Mouse (Mus musculus): ENCODE data around the gene Pot1b. TPM values are rescaled to one million over a fixed set of nuclear protein-coding genes. Genes with fewer than 3 reads are reported as not detected.

The Pot1b gene
- 7.6 and 7.9 TPM in 2 replicates for polyA plus RNA-seq (2014; fragmentation: Nextera tagmentation; extraction: Ambion mirVana)

- Histone ChIP-seq H3K9ac (peak within 1 kb of the TSS; percentile 71), H3K9me3 (ENCODE audit: low read depth, low read length) (no peaks in the 10 kb centered on the region), H3K27me3 (ENCODE audit: insufficient read depth, low read length) (no peaks in the 10 kb centered on the region), H3K27ac (ENCODE audit: low read depth) (peak within 1 kb of the TSS; percentile 26; the same call in 1 of the 2 replicates), H3K4me1 (ENCODE audit: insufficient read depth) (no peaks in the 10 kb centered on the region), H3K4me2 (peak within 1 kb of the TSS; percentile 73), H3K36me3 (ENCODE audit: insufficient read depth) (peaks cover 7% of the 10 kb centered on the region; the same call in 1 of the 2 replicates), H3K4me3 (ENCODE audit: low read depth, low read length) (peak within 1 kb of the TSS; percentile 69)
- TF ChIP-seq CTCF (IDR thresholded peaks at IDR 0.05; ENCODE audit: low read depth), result peak; percentile 12; the same call in 1 of the 2 replicates
- DNase-seq (peak; percentile 100), ATAC-seq (ENCODE audit: insufficient read depth) (peak; percentile 99)
- WGBS, result under 1% methylated on average over 36 of the region's 37 CpGs
These were observed at the start of gene Pot1b for GRCm38 (mm10) chr17:55711984-55712811. Pot1b (minus strand) TSS chr17:55712628.

- no peak overlapping the region for H3K4me3 ChIP-seq (ENCODE audit: low read depth, low read length)
- no peaks in the 10 kb centered on the region for H3K27me3 ChIP-seq (ENCODE audit: insufficient read depth, low read length)
- no peak overlapping the region for H3K27ac ChIP-seq (ENCODE audit: low read depth)
- H3K4me2 ChIP-seq, result no peak overlapping the region
- no peaks in the 10 kb centered on the region for H3K4me1 ChIP-seq (ENCODE audit: insufficient read depth)
- no peak overlapping the region for H3K9ac ChIP-seq
- 67% methylated on average over 2 of the region's 2 CpGs for WGBS
- H3K36me3 ChIP-seq (ENCODE audit: insufficient read depth), result no peaks in the 10 kb centered on the region
- no peak for ATAC-seq (ENCODE audit: insufficient read depth)
- no peak for DNase-seq
- no peaks in the 10 kb centered on the region for H3K9me3 ChIP-seq (ENCODE audit: low read depth, low read length)
- no peak for TF ChIP-seq CTCF (IDR thresholded peaks at IDR 0.05; ENCODE audit: low read depth)
These were observed 38.7 kb upstream of the Pot1b start for GRCm38 (mm10) chr17:55751170-55751569.

- Histone ChIP-seq H3K36me3 (ENCODE audit: insufficient read depth) (no peaks in the 10 kb centered on the region), H3K27me3 (ENCODE audit: insufficient read depth, low read length) (no peaks in the 10 kb centered on the region), H3K4me1 (ENCODE audit: insufficient read depth) (no peaks in the 10 kb centered on the region), H3K9ac (no peak within 1 kb of the TSS), H3K4me3 (ENCODE audit: low read depth, low read length) (no peak within 1 kb of the TSS), H3K27ac (ENCODE audit: low read depth) (no peak within 1 kb of the TSS), H3K9me3 (ENCODE audit: low read depth, low read length) (no peaks in the 10 kb centered on the region), H3K4me2 (no peak within 1 kb of the TSS)
- DNase-seq (no peak), ATAC-seq (ENCODE audit: insufficient read depth) (no peak)
- 46% methylated on average over 2 of the region's 2 CpGs for WGBS
- no peak for TF ChIP-seq CTCF (IDR thresholded peaks at IDR 0.05; ENCODE audit: low read depth)
These were observed 37.4 kb upstream of the Pot1b start, which contains the start of gene Adgre4 for GRCm38 (mm10) chr17:55749786-55750185. Adgre4 (plus strand) TSS chr17:55749984.

GRCm38 (mm10) chr17:55736675-55737074, 24.2 kb upstream of the Pot1b start:
- 68% methylated on average over 1 of the region's 1 CpGs for WGBS
- Histone ChIP-seq H3K9ac (no peak overlapping the region), H3K36me3 (ENCODE audit: insufficient read depth) (no peaks in the 10 kb centered on the region), H3K4me3 (ENCODE audit: low read depth, low read length) (no peak overlapping the region), H3K27ac (ENCODE audit: low read depth) (no peak overlapping the region), H3K9me3 (ENCODE audit: low read depth, low read length) (no peaks in the 10 kb centered on the region), H3K27me3 (ENCODE audit: insufficient read depth, low read length) (no peaks in the 10 kb centered on the region), H3K4me1 (ENCODE audit: insufficient read depth) (no peaks in the 10 kb centered on the region), H3K4me2 (no peak overlapping the region)
- no peak for ATAC-seq (ENCODE audit: insufficient read depth)
- no peak for DNase-seq
- no peak for TF ChIP-seq CTCF (IDR thresholded peaks at IDR 0.05; ENCODE audit: low read depth)

- H3K4me2 ChIP-seq, result no peak overlapping the region
- no peak for ATAC-seq (ENCODE audit: insufficient read depth)
- H3K36me3 ChIP-seq (ENCODE audit: insufficient read depth), result no peaks in the 10 kb centered on the region
- no peaks in the 10 kb centered on the region for H3K27me3 ChIP-seq (ENCODE audit: insufficient read depth, low read length)
- H3K4me1 ChIP-seq (ENCODE audit: insufficient read depth), result no peaks in the 10 kb centered on the region
- H3K9ac ChIP-seq, result no peak overlapping the region
- DNase-seq, result no peak
- H3K9me3 ChIP-seq (ENCODE audit: low read depth, low read length), result no peaks in the 10 kb centered on the region
- H3K4me3 ChIP-seq (ENCODE audit: low read depth, low read length), result no peak overlapping the region
- H3K27ac ChIP-seq (ENCODE audit: low read depth), result no peak overlapping the region
- 65% methylated on average over 2 of the region's 2 CpGs for WGBS
- TF ChIP-seq CTCF (IDR thresholded peaks at IDR 0.05; ENCODE audit: low read depth), result no peak
These were observed 13.8 kb upstream of the Pot1b start for GRCm38 (mm10) chr17:55726193-55726592.

- H3K9me3 ChIP-seq (ENCODE audit: low read depth, low read length), result no peaks in the 10 kb centered on the region
- no peaks in the 10 kb centered on the region for H3K27me3 ChIP-seq (ENCODE audit: insufficient read depth, low read length)
- no peak overlapping the region for H3K9ac ChIP-seq
- no peak overlapping the region for H3K4me3 ChIP-seq (ENCODE audit: low read depth, low read length)
- DNase-seq, result no peak
- H3K27ac ChIP-seq (ENCODE audit: low read depth), result no peak overlapping the region
- H3K4me2 ChIP-seq, result no peak overlapping the region
- no peak for TF ChIP-seq CTCF (IDR thresholded peaks at IDR 0.05; ENCODE audit: low read depth)
- H3K36me3 ChIP-seq (ENCODE audit: insufficient read depth), result no peaks in the 10 kb centered on the region
- no peaks in the 10 kb centered on the region for H3K4me1 ChIP-seq (ENCODE audit: insufficient read depth)
- no peak for ATAC-seq (ENCODE audit: insufficient read depth)
- 66% methylated on average over 2 of the region's 2 CpGs for WGBS
These were observed 9.8 kb upstream of the Pot1b start for GRCm38 (mm10) chr17:55722250-55722649.

- Histone ChIP-seq H3K4me1 (ENCODE audit: insufficient read depth) (no peaks in the 10 kb centered on the region), H3K4me2 (no peak overlapping the region), H3K4me3 (ENCODE audit: low read depth, low read length) (no peak overlapping the region), H3K27ac (ENCODE audit: low read depth) (no peak overlapping the region), H3K9ac (no peak overlapping the region), H3K9me3 (ENCODE audit: low read depth, low read length) (no peaks in the 10 kb centered on the region), H3K27me3 (ENCODE audit: insufficient read depth, low read length) (no peaks in the 10 kb centered on the region), H3K36me3 (ENCODE audit: insufficient read depth) (no peaks in the 10 kb centered on the region)
- no peak for DNase-seq
- 82% methylated on average over 1 of the region's 1 CpGs for WGBS
- TF ChIP-seq CTCF (IDR thresholded peaks at IDR 0.05; ENCODE audit: low read depth), result no peak
- ATAC-seq (ENCODE audit: insufficient read depth), result no peak
These were observed 8.8 kb upstream of the Pot1b start for GRCm38 (mm10) chr17:55721270-55721669.

Measured in lung, embryonic 14.5 days (tissue).